Mouse (Mus musculus) forebrain, embryonic 15.5 days (tissue): ENCODE results near the gene Dlg2. TPM values are rescaled to one million over a fixed set of nuclear protein-coding genes. Genes with fewer than 3 reads are reported as not detected.
A peak's percentile ranks its signal among the peaks of the same experiment; 100 is the strongest.

ENCODE experiments used
- ATAC-seq: fragments of 200-750 bp; cut with Nextera tagmentation; replicated peaks from 2 replicates; pipeline ENCODE4 v1.8.0; 2017; ENCODE audit warnings: mild to moderate bottlenecking, moderate TSS enrichment, moderate library complexity
- H3K27ac ChIP-seq: fragments of 300-500 bp; sonication (generic); replicated peaks from 2 replicates; pipeline ENCODE4 v1.5.1; 2015; ENCODE audit warnings: mild to moderate bottlenecking, inconsistent platforms
- H3K27me3 ChIP-seq: fragments of 300-500 bp; sonication (generic); 2 replicates; pipeline ENCODE4 v1.6.1; 2015; ENCODE audit warnings: inconsistent platforms
- H3K36me3 ChIP-seq: fragments of 300-500 bp; sonication (generic); 2 replicates; pipeline ENCODE4 v1.6.1; 2015; ENCODE audit warnings: mild to moderate bottlenecking, inconsistent platforms
- H3K4me1 ChIP-seq: fragments of 300-500 bp; sonication (generic); 2 replicates; pipeline ENCODE4 v1.6.1; 2015; ENCODE audit warnings: inconsistent platforms
- H3K4me2 ChIP-seq: fragments of 300-500 bp; sonication (generic); replicated peaks from 2 replicates; pipeline ENCODE4 v1.6.1; 2015; ENCODE audit warnings: mild to moderate bottlenecking, inconsistent platforms
- H3K4me3 ChIP-seq: fragments of 300-500 bp; sonication (generic); 2 replicates; pipeline ENCODE4 v1.5.1; 2015; ENCODE audit warnings: mild to moderate bottlenecking, inconsistent platforms
- H3K9ac ChIP-seq: fragments of 300-500 bp; sonication (generic); replicated peaks from 2 replicates; pipeline ENCODE4 v1.6.1; 2015; ENCODE audit warnings: mild to moderate bottlenecking, inconsistent platforms
- H3K9me3 ChIP-seq: fragments of 300-500 bp; sonication (generic); 2 replicates; pipeline ENCODE4 v1.6.1; 2016; ENCODE audit warnings: inconsistent platforms
- WGBS: fragments of 180-500 bp; shearing (Covaris S2); methylation state at CpG from one replicate; pipeline ENCODE4 v1.1.7; 2015; ENCODE audit warnings: mixed read lengths; 5-methylcytosine and 5-hydroxymethylcytosine counted together
- polyA plus RNA-seq: library from polyadenylated mRNA; unstranded; fragments of >200 nt; fragmentation: Nextera tagmentation; extraction: Ambion mirVana; gene quantifications from 2 replicates; pipeline ENCODE4 v1.2.1, GENCODE M21; 2015

The Dlg2 gene
- polyA plus RNA-seq, 1 experiment from 2014 or later, result 24.5 TPM

DNA sequence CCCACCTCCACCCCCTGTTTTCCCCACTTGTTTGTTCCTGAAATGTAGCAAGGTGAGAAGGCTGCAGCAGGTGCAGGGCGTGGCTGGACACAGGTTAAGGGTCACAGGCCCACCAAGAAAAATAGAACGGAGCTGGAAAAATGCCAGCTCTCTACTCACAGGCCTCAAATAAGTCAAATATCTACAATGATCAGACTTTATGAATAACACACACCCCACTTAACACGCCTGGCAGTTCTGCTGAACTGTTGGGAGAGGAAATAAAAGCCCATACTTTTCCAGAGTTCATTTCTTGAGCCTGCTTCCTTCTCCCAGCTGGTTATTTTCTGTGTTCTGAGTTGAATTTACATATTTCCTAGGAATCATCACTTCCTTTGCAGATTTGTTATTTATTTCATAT is 967.4 kb downstream of the Dlg2 start:
- no peaks in the 10 kb centered on the region for H3K36me3 ChIP-seq
- no peak overlapping the region for H3K4me3 ChIP-seq
- H3K9ac ChIP-seq, result no peak overlapping the region
- H3K27me3 ChIP-seq, result no peaks in the 10 kb centered on the region
- no peak overlapping the region for H3K4me2 ChIP-seq
- H3K27ac ChIP-seq, result peak overlapping the region; percentile 89
- no peaks in the 10 kb centered on the region for H3K9me3 ChIP-seq
- peaks cover 26% of the 10 kb centered on the region for H3K4me1 ChIP-seq
- no peak for ATAC-seq
- WGBS, result 83% methylated on average over 3 of the region's 3 CpGs

DNA sequence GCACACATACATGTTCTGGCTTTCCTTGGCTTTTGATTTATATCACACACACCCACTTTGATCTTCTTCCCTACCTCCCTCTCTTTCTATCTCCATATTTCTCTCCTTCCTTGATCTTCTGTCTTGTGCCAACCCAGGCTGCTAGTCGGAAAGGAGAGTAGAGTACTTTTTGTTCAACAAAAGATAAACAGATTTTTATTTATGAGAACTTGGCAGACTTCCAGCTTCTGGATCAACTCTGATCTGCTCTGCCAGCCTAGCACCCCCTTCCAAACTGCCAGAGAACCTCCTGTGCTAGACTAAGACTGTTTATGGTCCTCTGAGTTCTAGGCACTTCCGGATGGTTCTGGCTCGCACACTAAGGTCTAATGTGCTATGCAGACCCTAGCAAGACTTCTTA is 968.3 kb downstream of the Dlg2 start:
- Histone ChIP-seq H3K27me3 (no peaks in the 10 kb centered on the region), H3K36me3 (no peaks in the 10 kb centered on the region), H3K4me2 (no peak overlapping the region), H3K4me3 (no peak overlapping the region), H3K4me1 (peaks cover 26% of the 10 kb centered on the region), H3K9ac (no peak overlapping the region), H3K27ac (peak overlapping the region; percentile 89), H3K9me3 (no peaks in the 10 kb centered on the region)
- 55% methylated on average over 3 of the region's 3 CpGs for WGBS
- ATAC-seq, result no peak

DNA sequence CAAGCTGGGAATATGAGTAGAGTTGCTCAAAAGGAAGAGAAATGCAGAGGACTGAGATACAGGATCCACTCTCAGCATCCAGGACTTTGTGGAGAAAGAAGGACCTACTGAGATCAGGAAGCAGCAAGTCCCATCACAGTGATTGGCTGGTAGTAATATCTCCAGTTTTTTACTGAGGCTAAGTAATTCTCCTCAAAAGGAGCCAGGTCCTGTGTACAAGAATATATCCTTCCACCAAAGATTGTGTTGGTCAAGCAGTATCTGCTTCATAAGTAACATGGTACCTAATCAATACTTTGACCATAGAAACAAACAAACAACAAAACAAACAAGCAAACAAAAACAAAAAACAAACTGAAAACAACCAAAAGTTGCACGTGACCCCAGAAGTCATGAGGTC is 980.3 kb downstream of the Dlg2 start:
- ATAC-seq, result no peak; the same call in 1 of the 2 replicates
- H3K27ac ChIP-seq, result no peak overlapping the region
- no peaks in the 10 kb centered on the region for H3K9me3 ChIP-seq
- H3K4me2 ChIP-seq, result no peak overlapping the region
- 21% methylated on average over 1 of the region's 1 CpGs for WGBS
- no peaks in the 10 kb centered on the region for H3K27me3 ChIP-seq
- H3K4me1 ChIP-seq, result no peaks in the 10 kb centered on the region
- no peak overlapping the region for H3K9ac ChIP-seq
- H3K4me3 ChIP-seq, result no peak overlapping the region
- no peaks in the 10 kb centered on the region for H3K36me3 ChIP-seq

DNA sequence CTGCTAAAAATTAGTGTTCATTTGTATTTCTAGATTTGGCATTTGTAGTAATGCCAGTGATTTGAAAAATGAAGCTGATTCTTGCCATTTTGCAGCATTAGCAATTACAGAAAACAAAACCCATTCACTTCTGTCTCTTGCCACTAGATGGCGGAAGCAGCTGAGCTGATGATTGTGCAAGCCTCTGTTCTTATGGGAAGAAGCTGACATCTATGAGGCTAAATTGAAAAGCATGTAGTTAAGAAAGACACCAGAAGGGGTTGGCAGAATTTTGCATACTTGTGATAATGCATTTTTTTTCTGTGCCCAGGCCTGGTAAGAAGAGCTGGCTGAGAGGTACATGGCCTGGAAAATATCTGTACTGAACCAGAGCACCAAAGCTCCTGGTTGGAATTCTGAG is 980.7 kb downstream of the Dlg2 start:
- Histone ChIP-seq H3K4me1 (no peaks in the 10 kb centered on the region), H3K27me3 (no peaks in the 10 kb centered on the region), H3K27ac (no peak overlapping the region), H3K4me2 (no peak overlapping the region), H3K9ac (no peak overlapping the region), H3K4me3 (no peak overlapping the region), H3K36me3 (no peaks in the 10 kb centered on the region), H3K9me3 (no peaks in the 10 kb centered on the region)
- peak; percentile 91 for ATAC-seq
- 4% methylated on average over 1 of the region's 1 CpGs for WGBS

DNA sequence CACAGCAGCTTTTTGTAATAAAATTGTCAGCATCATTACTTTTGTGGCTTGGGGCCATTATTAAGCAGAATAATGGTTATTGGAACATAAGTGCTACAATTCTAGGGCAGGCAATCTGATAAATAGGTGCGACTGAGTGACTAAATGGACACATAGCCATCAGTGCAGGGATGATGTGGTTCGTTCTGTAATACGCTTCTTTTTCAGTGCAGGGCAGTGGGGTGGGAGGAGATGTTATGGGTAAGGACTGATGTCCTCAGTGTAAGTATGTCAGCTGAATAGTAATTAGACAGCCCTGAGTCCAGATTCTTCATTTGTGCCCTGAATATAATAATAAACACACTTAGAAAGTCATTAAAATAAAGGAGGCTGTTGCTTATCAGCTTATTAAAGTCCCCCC is 984.9 kb downstream of the Dlg2 start:
- H3K4me1 ChIP-seq, result no peaks in the 10 kb centered on the region
- H3K27ac ChIP-seq, result no peak overlapping the region
- H3K4me3 ChIP-seq, result no peak overlapping the region
- no peak for ATAC-seq
- WGBS, result 81% methylated on average over 3 of the region's 3 CpGs
- no peak overlapping the region for H3K4me2 ChIP-seq
- H3K27me3 ChIP-seq, result no peaks in the 10 kb centered on the region
- H3K36me3 ChIP-seq, result no peaks in the 10 kb centered on the region
- no peak overlapping the region for H3K9ac ChIP-seq
- no peaks in the 10 kb centered on the region for H3K9me3 ChIP-seq

DNA sequence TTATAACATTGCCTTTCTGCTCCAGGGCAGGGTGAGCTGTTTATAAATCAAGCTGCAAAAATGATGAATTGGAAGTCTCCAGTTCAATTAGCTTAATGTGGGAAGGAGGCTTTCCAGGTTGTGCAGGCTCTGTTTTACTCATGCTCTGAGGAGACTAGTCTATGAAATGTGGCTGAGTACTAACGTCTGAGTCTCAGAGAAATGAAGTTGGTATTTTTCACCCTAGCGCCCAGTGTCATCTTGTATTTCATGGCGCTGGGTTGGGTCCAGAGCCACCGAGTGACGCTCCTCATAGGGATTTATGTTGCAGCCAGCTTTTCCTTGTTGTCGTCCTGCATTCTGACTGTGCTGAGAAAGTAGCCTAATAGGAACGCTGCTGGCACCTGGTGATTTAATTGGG is 986.8 kb downstream of the Dlg2 start:
- ATAC-seq, result no peak
- WGBS, result 48% methylated on average over 7 of the region's 7 CpGs
- H3K9me3 ChIP-seq, result no peaks in the 10 kb centered on the region

DNA sequence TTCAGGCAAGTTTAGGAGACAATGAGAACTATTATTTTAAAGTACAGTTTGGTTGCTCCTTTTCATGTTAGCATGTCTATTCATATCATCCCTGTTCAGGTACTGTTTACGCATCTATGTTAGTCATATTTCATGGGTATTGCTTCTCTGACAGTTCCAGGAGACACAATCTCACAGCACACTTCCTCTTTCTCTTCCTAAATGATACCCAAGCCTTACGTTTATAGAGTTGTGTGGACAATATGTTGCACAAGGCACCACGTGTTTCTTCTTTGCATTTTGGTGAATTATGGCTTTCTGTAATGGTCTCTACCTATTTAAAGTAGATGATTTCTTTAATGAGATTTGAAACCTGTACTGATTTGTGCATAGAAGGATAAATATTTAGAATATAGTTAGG is 990.6 kb downstream of the Dlg2 start:
- Histone ChIP-seq H3K27ac (no peak overlapping the region), H3K4me2 (no peak overlapping the region), H3K36me3 (no peaks in the 10 kb centered on the region), H3K9me3 (no peaks in the 10 kb centered on the region), H3K27me3 (no peaks in the 10 kb centered on the region), H3K9ac (no peak overlapping the region), H3K4me1 (no peaks in the 10 kb centered on the region), H3K4me3 (no peak overlapping the region)
- WGBS, result 87% methylated on average over 3 of the region's 3 CpGs
- no peak for ATAC-seq

More for the DNA sequence above, 986.8 kb downstream of the Dlg2 start:
- Histone ChIP-seq H3K4me1 (no peaks in the 10 kb centered on the region), H3K9ac (no peak overlapping the region), H3K36me3 (no peaks in the 10 kb centered on the region), H3K4me2 (no peak overlapping the region), H3K27me3 (no peaks in the 10 kb centered on the region), H3K4me3 (no peak overlapping the region), H3K27ac (no peak overlapping the region)

DNA sequence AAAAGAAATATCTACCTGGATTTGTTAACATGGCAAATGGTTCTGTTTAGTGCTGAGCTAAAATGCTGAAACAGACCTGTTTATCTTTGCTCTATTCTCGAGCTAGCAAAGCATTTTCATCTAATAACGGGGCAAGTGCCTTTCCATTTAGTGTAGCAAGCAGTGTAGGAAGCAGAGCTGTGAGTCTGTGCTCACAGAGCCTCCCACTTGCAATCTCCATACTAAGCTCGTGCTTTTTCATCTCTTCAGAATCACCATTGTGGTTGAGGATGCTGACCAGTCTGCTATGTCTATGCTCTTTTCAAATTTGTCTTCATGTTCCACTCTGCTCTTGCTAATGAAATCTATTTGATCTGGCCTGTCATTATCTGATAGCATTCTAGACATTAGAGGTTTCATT is 1002.7 kb downstream of the Dlg2 start:
- H3K9me3 ChIP-seq, result no peaks in the 10 kb centered on the region
- H3K4me2 ChIP-seq, result no peak overlapping the region
- no peaks in the 10 kb centered on the region for H3K27me3 ChIP-seq
- H3K36me3 ChIP-seq, result no peaks in the 10 kb centered on the region
- no peak overlapping the region for H3K4me3 ChIP-seq
- ATAC-seq, result no peak
- no peaks in the 10 kb centered on the region for H3K4me1 ChIP-seq
- no peak overlapping the region for H3K9ac ChIP-seq
- 67% methylated on average over 3 of the region's 3 CpGs for WGBS
- H3K27ac ChIP-seq, result no peak overlapping the region

DNA sequence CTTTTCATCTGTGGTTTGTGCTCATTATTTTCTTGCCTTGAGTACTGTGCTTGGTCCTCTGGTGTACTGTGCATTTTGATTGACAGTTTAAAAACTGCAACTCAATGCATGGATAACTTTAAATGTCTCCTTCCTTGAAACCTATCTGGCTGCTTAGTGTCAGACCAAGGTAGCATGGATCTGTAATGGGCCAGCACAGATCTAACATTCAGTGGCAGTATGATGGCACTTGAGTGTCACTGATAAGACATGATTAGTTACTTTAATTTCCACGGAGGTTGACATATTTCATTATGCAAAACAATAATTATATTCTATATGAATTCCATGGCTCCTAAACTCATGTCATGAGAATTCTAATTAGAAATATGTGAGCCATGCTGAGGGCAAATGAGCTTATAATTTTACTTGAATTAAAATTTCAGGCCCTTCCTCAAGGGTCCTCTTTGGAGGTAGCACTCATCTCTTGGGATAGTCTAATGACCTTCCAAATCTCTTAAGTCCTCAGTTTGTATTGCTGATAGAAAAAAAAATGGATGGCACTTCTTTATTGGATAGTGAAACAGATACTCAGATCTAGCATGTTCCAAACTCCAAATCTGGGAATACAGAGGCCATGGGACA is 1005.2 kb downstream of the Dlg2 start:
- 88% methylated on average over 1 of the region's 1 CpGs for WGBS
- no peak for ATAC-seq
- H3K4me3 ChIP-seq, result no peak overlapping the region
- no peak overlapping the region for H3K27ac ChIP-seq
- H3K36me3 ChIP-seq, result no peaks in the 10 kb centered on the region
- H3K4me2 ChIP-seq, result no peak overlapping the region
- no peaks in the 10 kb centered on the region for H3K4me1 ChIP-seq
- no peak overlapping the region for H3K9ac ChIP-seq
- no peaks in the 10 kb centered on the region for H3K9me3 ChIP-seq
- H3K27me3 ChIP-seq, result no peaks in the 10 kb centered on the region

DNA sequence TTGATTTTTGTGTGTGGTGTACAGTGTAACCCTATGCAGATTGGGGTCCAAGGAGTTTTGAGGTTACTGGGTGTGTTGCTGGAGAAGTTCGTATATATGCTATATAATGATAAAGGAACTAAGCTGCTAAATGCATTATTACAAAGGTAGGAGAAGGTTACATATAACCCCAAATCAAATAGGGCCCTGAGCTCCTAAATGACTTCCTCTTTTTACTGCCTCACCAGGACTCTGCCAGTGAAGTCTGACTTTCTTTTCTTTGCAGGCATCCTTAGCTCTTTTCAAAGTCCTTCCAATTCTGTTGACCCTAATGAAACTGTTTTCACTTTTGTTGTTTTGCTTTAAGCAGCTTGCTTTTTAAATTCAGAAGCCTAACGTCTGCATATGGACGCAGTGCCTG is 1016.8 kb downstream of the Dlg2 start:
- Histone ChIP-seq H3K9ac (no peak overlapping the region), H3K4me1 (no peaks in the 10 kb centered on the region), H3K27ac (no peak overlapping the region), H3K36me3 (no peaks in the 10 kb centered on the region), H3K9me3 (no peaks in the 10 kb centered on the region), H3K4me2 (no peak overlapping the region), H3K27me3 (no peaks in the 10 kb centered on the region), H3K4me3 (no peak overlapping the region)
- 59% methylated on average over 3 of the region's 3 CpGs for whole genome bisulfite sequencing
- no peak for ATAC-seq

DNA sequence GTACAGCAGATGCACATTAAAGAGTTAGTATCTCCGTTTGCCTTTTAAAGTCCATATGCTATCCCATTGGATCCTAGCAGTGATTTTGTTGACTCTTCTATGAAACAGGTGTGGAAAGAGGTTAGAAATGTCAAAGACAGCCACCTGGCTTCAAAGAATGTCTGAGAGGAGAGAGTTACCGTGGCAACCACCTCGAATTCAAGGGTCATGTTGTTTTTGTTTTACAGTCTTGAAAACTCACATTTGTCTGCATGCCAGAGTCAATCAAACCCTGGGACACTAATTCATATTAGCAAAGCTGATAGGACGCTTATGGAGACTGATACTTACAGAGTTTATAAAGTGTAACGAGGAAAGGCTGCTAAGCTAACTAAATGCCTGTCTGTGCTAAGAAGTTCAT is 1019.1 kb downstream of the Dlg2 start:
- Histone ChIP-seq H3K4me3 (no peak overlapping the region), H3K9ac (no peak overlapping the region), H3K4me2 (no peak overlapping the region), H3K36me3 (no peaks in the 10 kb centered on the region), H3K27me3 (no peaks in the 10 kb centered on the region), H3K4me1 (no peaks in the 10 kb centered on the region), H3K27ac (no peak overlapping the region), H3K9me3 (no peaks in the 10 kb centered on the region)
- WGBS, result 43% methylated on average over 5 of the region's 5 CpGs
- no peak for ATAC-seq

DNA sequence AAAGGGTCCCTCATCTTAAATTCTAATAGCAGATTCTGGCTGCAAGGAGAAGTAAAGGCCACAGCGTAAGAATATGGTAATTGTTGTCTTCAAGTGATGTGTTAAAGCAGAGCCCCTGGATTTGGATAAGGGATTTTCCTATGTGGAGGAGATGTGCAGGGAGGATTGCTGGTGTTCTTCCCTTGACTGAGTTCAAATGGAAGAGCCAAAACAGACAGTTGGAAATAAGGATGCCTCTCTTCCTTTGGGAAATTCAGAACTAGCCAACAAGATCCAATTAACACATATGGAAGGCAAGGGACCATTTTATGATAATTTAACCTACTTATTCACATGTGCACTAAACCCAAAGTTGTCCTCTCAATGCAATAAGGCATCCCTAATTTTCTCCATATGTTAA is 1034.6 kb downstream of the Dlg2 start:
- peak; percentile 26 for ATAC-seq

DNA sequence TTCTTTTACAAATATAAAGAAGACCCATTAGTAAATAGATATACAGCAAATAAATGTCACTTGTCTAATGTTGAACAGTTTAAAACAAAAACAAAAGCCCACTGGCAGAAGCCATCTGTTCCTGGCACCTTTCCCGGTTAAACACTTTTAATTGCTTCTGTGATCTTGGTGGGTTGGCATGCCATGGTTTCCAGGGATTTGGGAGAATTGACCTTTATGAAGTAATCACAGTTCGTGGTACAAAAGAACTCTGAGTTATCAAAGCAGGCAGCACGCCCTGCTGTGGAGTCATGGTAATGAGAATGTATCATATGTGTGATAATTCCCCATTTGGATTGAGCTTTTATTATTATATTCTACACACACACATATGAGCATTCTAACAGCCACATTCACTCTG is 1038.0 kb downstream of the Dlg2 start:
- 23% methylated on average over 3 of the region's 3 CpGs for WGBS

More for the DNA sequence above, 1034.6 kb downstream of the Dlg2 start:
- Histone ChIP-seq H3K9ac (no peak overlapping the region), H3K36me3 (no peaks in the 10 kb centered on the region), H3K4me1 (peaks cover 17% of the 10 kb centered on the region), H3K4me3 (no peak overlapping the region), H3K4me2 (no peak overlapping the region), H3K27me3 (no peaks in the 10 kb centered on the region), H3K27ac (0 out of 2 replicates have a peak overlapping the region, but pooled peaks have one; percentile 11), H3K9me3 (no peaks in the 10 kb centered on the region)
- 26% methylated on average over 1 of the region's 1 CpGs for WGBS

More for the DNA sequence above, 1038.0 kb downstream of the Dlg2 start:
- Histone ChIP-seq H3K36me3 (no peaks in the 10 kb centered on the region), H3K4me1 (peaks cover 23% of the 10 kb centered on the region), H3K27ac (peak overlapping the region; percentile 50; the same call in 1 of the 2 replicates), H3K27me3 (no peaks in the 10 kb centered on the region), H3K4me3 (no peak overlapping the region), H3K4me2 (no peak overlapping the region), H3K9me3 (no peaks in the 10 kb centered on the region), H3K9ac (no peak overlapping the region)
- peak; percentile 63 for ATAC-seq
